Mouse (Mus musculus) ovary, adult 18-20 months (tissue): Measurements from ENCODE around the gene Nelfb.
A peak's percentile ranks its signal among the peaks of the same experiment; 100 is the strongest.
"Not testable (repeated sequence)": the region's sequence is repeated elsewhere in the genome, so short reads cannot be mapped to it uniquely, and the experiment has no call there.

ENCODE experiments used
- DNase-seq: peaks from one replicate; pipeline ENCODE4 v3.0.0; 2022; ENCODE audit warnings: low spot score, mixed read lengths

The Nelfb gene

GRCm38 (mm10) chr2:25211121-25211670, at the start of gene Nelfb:
Nelfb (minus strand) TSS chr2:25211489.
- peak; percentile 84 for DNase-seq

DNA sequence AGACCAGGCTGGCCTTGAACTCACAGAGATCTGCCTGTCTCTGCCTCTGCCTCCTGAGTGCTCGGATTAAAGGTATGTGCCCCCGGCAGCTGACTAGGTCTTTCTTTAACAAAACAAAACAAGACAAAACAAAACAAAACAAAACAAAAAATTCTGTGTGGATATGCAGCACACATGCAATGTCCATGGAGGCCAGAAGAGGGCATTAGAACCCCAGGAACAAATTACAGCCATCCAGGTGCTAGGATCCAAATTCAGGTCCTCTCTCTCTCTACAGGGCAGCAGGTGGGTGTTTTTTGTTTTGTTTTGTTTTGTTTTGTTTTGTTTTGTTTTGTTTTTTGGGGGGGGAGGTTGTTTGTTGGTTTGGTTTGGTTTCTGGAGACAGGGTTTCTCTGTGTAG, 47.6 kb upstream of the Nelfb start:
- DNase-seq: no peak

DNA sequence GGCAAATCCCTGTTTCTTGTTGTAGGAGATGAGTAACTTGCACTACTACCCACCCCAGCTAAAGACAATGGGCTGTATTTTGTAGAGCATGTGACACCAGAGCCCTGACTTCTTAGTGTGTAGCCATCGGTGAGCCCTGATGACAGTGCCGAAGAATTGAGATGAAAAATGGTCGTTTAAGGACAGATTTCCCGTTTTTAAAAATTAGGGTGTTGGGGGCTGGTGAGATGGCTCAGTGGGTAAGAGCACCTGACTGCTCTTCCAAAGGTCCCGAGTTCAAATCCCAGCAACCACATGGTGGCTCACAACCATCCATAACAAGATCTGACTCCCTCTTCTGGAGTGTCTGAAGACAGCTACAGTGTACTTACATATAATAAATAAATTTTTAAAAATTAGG, 46.0 kb upstream of the Nelfb start:
- DNase-seq: not testable (repeated sequence)

DNA sequence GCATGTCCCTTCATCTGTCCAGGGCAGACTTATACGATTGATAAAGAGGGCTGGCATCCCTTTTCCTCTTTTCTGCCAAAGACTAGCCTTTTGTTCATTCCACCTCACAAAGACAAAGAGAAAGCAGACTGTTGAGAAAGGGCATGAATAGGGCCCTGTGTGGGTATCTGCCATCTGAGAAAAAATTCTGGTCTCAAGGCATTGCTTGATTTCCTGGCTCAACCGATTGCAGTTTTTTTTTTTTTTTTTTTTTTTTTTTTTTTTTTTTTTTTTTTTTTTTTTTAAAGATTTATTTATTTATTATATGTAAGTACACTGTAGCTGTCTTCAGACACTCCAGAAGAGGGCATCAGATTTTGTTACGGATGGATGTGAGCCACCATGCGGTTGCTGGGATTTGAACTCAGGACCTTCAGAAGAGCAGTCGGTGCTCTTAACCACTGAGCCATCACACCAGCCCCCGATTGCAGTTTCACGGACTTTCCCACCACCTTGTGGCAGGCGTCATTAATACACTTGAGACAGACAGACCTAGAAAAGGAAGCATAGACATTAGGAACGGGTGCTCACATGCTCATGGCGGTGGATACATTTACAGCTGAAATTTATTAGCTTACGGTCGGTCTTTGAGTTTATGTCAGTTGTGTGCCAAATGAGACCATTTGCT, 45.3 kb upstream of the Nelfb start:
- DNase-seq: not testable (repeated sequence)

GRCm38 (mm10) chr2:25255284-25255779, 44.0 kb upstream of the Nelfb start, which contains the start of gene Tmem203:
Tmem203 (plus strand) TSS chr2:25255439.
- DNase-seq: peak; percentile 68

- no peak for DNase-seq
These were observed 41.0 kb upstream of the Nelfb start for GRCm38 (mm10) chr2:25252331-25252730.

- DNase-seq: no peak
These were observed 35.1 kb upstream of the Nelfb start, which contains the start of gene AL732309.1 for GRCm38 (mm10) chr2:25246183-25247072. AL732309.1 (minus strand) TSS chr2:25246863.

DNA sequence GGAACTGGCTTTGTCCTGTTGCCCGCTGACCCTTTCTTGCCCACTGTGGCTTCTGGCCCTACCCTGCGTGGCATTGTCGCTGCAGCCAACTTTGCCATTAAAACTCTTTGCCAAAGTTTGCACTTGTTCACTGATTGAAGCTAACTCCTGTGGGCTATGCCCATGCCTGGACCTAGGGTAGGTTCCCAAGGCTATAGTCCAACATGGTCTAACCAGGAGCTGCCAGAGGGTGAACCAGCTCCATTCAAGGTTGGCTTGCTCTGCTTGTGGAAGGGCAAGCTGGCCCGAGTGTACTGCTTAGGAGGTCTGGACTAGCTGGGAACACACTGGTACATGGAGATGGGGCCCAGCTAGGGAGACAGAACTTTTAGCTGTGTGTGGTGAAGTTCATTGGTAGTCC, 32.9 kb upstream of the Nelfb start:
- DNase-seq: no peak

DNA sequence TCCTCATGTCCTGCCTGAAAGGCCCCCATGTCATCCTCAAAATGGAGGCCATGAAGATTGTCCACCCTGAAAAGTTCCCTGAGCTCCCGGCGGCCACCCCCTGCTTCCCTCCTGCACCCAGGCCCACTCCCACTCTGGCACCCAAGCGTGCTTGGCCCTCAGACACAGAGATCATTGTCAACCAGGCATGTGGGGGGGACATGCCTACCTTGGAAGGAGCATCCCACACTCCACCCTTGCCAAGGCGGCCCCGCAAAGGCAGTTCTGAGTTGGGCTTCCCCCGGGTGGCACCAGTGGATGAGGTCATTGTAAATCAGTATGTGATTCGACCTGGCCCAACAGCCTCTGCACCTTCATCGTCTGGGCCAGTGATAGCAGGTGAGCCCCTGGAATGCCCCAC, 32.1 kb upstream of the Nelfb start:
- no peak for DNase-seq

DNA sequence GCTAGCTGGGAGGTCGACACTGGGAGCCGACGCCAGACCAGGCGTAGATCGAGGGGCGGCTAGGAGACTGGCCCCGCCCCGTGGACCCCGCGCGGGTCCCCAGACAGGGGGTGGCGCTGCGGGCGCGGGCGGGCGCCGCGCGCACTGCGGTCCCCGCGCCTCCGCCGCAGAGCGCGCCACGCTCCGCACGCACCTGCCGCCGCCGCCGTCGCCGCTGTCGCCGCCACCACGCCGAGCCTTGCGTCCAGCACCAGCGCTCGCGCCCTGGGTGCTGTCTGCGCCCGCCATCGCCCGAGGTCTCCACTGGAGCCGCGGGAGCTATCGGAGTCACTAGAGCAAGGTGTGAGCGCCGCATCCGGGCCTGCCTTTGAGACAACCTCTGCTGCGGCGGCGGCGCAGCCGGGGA, 30.8 kb upstream of the Nelfb start, which contains the start of the genes Rnf208 and Cysrt1:
TSS of gene Rnf208 (plus strand) at position 155 of the 406 bp plus-strand sequence.
TSS of gene Cysrt1 (minus strand) at position 352 of the 406 bp plus-strand sequence.
- DNase-seq: no peak

GRCm38 (mm10) chr2:25241438-25241775, 30.1 kb upstream of the Nelfb start:
- no peak for DNase-seq

DNA sequence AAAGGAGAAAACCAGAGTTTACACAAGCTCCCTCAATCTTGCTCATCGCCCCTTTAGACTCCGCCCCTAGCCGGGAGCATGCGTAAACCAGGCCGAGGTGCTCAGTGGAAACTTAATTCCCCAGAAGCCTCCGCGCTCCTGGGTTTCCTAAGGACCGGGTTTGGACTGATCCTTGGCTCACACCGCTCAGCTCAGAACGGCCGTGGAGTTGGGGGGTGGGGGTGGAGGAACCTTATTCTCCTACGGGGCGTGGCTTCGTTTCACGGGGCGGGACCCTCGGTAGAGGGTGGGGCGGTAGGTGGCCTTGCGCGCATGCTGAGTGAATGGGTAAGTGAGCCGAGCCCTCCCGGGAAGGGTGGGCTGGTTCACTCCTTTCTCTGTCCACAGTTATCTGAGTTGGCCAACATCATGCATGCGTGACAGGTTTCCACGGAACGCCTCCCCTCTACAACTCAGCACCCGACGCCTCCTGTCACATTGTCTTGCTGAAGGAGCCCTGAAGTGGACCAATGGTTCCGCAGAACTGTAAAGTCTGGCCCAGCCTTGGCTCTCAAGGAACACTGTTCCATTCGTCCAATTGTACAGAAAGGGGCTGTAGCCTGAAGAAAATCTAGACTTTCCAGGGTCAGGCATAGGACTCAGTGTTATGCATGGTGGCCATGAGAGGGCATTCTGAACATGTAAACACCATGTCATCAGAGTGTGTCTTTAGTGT, 29.6 kb upstream of the Nelfb start:
- peak; percentile 68 for DNase-seq

DNA sequence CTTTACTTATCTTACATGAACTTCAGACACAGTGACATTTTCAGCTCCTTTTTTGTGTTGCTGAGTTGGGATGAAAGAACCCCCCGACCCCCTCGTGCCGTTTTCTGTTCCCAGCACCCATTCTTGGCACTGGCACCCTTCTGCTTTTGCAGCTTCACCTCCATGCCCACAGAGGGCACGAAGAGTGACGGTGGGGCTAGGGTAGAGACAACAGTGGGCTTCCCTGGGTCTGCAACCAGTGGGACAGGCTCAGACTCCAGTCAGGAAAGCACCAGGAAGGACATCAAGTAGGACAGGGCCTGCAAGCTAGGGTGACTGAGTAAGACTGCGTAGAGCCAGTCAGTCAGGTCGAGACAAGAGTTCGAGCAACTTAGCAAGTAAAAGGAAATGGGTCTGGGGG, 29.0 kb upstream of the Nelfb start:
- no peak for DNase-seq

GRCm38 (mm10) chr2:25239766-25240165, 28.5 kb upstream of the Nelfb start:
- DNase-seq: no peak

DNA sequence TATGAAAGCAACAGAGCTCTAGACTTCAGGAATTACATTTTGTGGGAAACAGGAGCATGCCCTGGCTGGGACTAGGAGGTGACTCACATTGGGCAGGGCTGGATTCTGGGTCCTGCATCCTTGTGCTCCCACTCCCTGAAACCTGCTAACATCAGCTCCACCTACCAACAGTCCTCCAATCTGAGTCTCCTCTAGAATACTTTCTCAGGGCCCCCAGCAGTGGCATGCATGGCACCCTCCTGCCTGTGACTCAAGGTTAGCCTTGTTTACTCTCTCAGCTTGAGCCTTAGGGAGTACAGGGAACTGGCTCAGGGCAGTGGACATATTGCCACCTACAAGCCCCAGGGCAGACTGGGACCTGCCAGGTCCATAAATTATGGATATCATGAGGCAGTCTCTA, 26.8 kb upstream of the Nelfb start:
- no peak for DNase-seq

DNA sequence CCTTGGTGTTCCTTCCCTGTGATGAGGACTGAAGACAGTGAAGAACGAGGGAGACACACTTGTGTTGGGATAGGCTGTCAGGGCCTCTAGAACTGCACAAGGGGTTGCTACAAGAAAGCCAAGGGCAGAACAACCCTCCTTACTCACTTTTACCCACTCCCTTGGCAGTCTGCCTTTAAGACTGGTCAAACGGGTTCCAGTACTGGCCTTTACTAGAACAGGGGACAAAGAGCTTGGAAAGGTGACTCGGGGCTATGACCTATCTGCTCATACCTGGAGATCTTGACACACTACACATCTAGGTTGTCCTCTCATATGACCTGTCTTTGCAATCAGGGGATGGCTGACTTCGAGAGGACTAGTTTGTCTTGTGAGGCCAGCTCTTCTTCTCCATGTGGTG, 26.2 kb upstream of the Nelfb start:
- no peak for DNase-seq

DNA sequence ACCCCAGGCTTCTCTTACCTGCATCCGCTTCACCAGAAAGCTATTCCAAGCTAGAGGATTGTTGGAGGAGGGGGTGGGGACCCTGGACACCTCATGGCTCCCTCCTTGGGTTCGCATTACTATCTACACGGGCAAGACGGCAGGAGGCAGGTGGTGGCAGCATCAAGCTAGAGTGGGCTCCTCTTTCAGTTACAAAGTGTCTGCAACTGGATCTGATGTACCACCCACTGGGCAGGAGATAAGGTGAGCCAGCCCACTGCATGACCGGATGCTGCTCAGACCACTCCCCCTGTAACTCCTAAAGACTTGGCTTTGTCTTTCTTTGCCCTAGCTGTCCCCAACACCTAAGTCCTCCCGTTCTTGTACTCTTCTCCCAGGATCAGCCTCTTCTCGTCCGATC, 25.3 kb upstream of the Nelfb start, which contains the start of gene Rnf224:
TSS of gene Rnf224 (minus strand) at position 174 of the 400 bp plus-strand sequence.
- DNase-seq: no peak

GRCm38 (mm10) chr2:25234551-25235220, 23.4 kb upstream of the Nelfb start:
- no peak for DNase-seq

- DNase-seq: no peak
These were observed 22.8 kb upstream of the Nelfb start, which contains the start of gene Slc34a3 for GRCm38 (mm10) chr2:25234050-25234449. Slc34a3 (minus strand) TSS chr2:25234364.

- DNase-seq: no peak
These were observed 22.1 kb upstream of the Nelfb start for GRCm38 (mm10) chr2:25233421-25233820.

- no peak for DNase-seq
These were observed 19.7 kb upstream of the Nelfb start for GRCm38 (mm10) chr2:25231038-25231437.
